Mouse (Mus musculus) embryo, embryonic 11.5 days (tissue): Measurements from ENCODE around the gene Cdk11b.
"Not testable (repeated sequence)": the region's sequence is repeated elsewhere in the genome, so short reads cannot be mapped to it uniquely, and the experiment has no call there.

Experiments
- DNase-seq: peaks from one replicate; pipeline ENCODE4 v3.0.0-alpha.2; 2012; ENCODE audit warnings: low read depth, low spot score

Cdk11b gene

DNA sequence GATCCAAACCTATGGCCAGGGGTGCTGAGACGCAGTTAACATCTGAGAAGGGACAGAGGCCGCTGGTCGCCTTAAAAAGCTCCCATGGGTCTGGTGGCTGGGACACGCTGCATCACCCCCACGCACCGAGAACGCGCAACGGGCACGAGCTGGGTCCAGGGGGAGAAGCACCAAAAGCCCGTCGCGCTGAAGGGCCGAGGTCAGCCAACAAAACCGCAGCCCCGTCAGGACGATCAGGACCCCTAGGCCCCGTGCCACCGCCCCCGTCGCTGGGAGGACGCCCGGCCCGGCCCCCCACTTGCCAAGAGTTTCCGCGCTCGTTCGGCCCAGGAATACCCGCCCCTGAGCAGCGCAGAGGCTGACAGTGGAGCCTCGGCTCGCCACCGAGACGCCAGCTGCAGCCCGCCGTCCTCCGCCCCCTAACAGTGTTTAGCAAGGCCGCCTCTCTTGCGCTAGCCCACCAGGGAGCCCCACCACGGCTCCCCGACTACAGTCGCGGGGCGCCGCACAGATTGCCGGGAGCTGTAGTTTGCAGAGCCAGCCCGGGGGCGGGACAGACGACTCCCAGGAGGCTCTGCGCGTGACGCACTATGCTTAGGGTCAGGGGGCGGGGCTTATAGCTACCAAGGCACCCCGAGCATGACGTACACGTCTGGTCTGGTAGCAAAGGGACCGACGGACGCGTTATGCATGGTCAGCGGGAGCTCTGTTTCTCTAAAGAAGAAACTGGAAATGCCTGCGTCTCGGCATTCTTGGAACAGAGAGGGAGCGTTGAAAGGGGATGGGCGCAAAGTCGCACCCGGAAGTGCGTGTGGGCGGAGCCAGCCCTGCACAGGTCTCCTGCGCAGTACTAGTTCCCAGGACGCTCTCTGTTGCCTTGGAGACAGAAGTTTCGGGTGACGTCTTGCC lies 44.3 kb downstream of the Cdk11b start, which contains the start of gene Mib2:
Gene Mib2 (minus strand): TSS at position 510 of the 909 bp plus-strand sequence.
- peak; percentile 93 for DNase-seq

DNA sequence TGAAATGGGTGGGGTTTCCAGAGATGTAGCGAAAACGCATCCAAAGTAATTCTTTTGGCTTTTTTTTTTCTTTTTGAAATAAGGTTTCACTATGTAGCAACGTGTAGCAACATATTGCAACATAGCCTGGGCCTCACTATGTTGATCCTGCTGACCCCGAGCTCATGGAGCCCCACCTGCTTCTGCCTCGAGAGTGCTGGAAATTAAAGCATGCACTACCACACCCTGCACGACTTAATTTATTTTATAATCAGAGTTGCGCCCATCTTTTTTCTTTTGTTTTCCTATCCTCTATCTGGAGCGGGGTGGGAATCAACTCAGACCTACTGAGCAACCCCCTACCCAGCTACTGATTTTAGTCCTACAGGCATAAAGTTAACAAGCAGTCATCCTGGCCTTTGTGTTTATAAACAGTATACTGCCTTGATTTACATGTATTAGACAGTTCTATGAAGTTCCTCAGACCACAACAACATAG lies 45.0 kb downstream of the Cdk11b start:
- no peak for DNase-seq

DNA sequence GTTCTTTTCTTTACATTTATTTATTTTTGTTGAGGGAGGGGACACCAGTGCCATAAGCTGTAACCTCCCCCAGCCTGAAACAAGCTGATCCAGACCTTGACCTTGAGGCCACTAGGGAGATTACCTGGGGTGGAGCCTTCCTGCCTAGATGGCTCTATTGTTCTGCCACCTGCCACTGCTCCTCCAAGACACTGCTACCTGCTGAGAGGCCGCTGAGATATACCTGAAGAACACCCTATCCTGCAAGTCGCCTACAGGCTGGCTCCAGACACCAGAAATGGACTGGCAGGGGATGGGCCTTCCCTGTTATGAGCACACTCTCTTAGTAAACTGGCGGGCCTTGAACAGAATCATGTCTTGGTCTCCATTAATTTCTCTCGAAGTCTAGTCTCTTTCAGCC lies 45.6 kb downstream of the Cdk11b start:
- not testable (repeated sequence) for DNase-seq

- no peak for DNase-seq
Observed at GRCm38 (mm10) chr4:155672082-155672481, 47.4 kb downstream of the Cdk11b start.

- no peak for DNase-seq
Observed at GRCm38 (mm10) chr4:155675991-155676390, 51.3 kb downstream of the Cdk11b start.

- not testable (repeated sequence) for DNase-seq
Observed at GRCm38 (mm10) chr4:155683670-155684277, 59.1 kb downstream of the Cdk11b start.

DNA sequence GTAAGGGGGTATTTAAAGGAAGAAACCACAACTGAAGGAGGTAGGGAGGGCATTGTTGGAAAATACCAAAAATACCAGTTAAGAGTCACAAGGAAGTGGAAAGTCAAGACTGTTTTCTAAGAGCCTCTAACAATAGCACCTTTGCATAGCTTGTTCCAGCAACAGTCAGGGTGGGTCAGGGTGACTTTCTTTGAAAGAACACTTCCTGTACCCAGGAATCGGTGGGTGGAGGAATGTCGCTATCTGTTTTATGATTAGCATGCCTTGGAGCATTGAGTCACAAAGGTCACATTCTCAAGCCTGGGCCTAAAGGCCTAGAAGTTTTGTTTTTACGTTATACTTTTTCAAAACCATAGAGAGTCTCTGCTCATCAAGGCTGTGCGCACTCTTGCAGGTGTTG lies 63.1 kb downstream of the Cdk11b start:
- not testable (repeated sequence) for DNase-seq

DNA sequence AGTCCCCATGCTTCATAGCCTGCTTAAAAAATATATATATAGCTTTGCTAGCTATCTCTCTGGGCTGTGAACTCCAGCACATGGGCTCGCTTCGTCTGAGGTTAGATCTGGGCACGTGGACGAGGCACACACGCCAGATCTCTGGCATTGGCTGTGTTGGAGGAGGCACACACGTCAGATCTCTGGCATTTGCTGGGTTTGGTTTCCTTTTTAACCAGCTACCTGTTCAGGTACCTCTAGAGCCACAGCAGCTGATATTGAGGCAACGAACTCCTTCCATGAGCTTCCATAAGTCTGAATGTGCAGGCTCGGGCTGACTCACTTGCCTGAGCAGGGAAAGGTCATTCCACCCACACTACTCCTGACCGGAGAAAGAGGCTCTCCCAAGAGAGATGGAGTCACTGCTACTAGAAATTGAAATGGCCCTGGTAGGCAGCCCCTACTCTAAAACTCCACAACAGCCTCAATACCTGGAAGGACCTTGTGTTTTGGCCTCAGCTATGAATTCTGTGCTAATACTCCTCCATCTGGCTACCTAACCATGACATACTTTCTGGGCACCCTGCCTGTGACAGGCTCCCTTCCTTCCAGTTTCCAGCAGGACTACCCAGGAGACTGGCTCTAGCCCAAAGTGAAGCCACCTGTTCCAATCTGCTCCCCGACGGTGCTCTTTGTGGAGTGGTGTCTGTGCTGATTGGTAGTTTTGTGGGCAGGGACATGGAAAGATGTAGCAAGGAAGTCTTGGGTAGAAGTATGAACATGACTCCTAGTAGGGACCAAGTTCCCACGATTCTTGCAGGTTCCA lies 66.1 kb downstream of the Cdk11b start:
- no peak for DNase-seq

DNA sequence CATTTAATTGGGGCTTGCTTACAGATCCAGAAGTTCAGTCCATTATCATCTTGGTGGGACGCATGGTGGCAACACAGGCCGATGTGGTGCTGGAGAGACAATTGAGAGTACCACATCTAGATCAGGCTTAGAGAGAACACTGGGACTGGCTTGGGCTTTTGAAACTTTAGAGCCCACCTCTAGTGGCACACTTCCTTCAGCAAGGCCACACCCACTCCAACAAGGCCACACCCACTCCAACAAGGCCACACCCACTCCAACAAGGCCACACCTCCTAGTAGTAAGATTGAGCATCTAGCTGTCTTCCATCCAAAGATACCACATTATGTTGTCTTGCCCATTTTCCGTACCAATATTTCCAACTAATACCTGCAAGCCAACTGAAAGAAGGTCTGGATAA lies 67.8 kb downstream of the Cdk11b start:
- DNase-seq = no peak

DNA sequence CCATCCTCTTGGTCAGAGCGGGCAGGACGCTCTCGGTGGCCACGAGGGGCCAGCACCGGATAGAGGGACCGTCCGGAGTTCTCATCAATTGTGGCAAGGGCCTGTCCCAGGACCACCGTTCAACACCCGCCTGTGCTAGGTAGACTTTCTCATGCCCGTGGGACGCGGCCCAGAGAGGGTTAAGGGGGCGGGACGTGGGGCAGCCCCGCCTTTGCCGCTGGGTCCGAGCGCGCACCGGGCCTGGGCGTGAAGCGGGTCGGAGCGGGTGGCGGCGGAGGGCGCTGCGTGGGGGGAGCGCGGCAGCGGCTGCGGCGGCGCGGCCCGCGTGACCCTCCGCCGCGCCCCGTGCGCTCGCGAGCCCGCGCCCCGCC lies 69.4 kb downstream of the Cdk11b start, which contains the start of gene Fndc10:
Gene Fndc10 (plus strand): TSS at position 232 of the 371 bp plus-strand sequence.
- peak; percentile 27 for DNase-seq

DNA sequence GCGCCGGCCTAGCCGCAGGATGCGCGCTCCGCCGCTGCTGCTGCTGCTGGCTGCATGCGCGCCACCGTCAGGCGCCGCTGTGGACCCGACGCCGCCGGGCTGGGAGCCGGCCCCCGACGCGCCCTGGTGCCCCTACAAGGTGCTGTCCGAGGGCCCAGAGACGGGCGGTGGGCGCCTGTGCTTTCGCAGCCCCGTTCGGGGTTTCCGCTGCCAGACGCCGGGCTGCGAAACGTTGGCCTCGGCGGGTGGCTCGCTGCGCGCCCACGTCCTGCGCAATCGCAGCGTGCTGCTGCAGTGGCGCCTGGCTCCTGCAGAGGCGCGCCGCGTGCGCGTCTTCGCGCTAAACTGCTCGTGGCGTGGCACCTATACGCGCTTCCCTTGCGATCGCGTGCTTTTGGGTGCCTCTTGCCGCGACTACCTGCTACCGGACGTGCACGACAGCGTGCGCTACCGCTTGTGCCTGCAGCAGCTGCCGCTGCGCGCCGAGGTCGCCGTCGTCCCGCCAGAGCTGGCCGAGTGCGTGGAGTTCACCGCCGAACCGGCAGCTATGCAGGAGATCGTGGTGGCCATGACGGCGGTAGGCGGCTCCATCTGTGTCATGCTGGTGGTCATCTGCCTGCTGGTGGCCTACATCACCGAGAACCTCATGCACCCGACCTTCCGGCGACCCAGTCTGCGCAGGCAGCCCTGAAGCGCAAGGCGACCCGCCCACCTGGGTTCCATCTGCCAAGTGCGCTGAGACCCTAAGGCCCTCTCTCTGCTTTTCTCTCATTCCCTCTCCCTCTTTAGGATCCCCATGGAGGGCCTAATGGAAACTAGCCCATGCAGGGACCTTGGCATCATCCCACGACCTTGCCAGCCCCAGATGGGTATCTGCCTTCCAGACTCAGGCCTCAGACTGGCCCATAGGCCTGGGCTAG lies 70.1 kb downstream of the Cdk11b start:
- DNase-seq = peak; percentile 35

DNA sequence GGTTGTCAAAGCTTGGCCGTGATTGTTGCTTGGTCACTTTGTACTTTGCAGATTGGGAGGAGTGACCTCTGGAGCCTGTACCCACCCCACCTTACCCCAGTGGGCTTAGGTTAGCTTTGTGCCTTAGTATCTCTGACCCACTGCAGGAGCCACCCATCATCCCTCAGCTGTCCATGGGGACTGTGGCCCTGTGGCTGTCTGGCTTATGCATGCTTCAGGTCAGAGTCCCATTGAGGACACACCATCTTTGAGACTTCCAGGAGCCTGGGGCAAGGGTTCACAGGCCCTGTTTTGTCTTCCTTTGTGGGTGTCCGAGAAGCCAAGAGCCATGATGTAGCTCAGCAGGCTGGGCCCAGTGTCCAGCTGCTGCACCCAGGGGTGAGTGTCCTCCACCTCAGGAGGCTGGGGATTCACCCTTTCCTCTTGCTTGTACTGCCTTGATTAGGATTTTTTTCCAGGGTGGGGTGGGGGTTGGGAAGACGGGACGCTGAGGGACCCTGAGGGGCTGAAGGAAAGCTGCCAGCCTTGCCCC lies 70.9 kb downstream of the Cdk11b start:
- DNase-seq = no peak

- no peak for DNase-seq
Observed at GRCm38 (mm10) chr4:155696261-155697255, 71.9 kb downstream of the Cdk11b start.
